Mouse (Mus musculus): ENCODE measurements around the gene Map3k7. TPM values are rescaled to one million over a fixed set of nuclear protein-coding genes. Genes with fewer than 3 reads are reported as not detected.

Gene Map3k7
- polyA plus RNA-seq (2015; fragmentation: Nextera tagmentation; extraction: Ambion mirVana), result 29.5 and 32.0 TPM in 2 replicates

- Histone ChIP-seq H3K27me3 (no peaks in the 10 kb centered on the region), H3K27ac (peak within 1 kb of the TSS; percentile 98), H3K36me3 (no peaks in the 10 kb centered on the region), H3K4me3 (replicated peaks) (peak within 1 kb of the TSS; percentile 83), H3K9me3 (no peaks in the 10 kb centered on the region), H3K4me1 (replicated peaks) (peaks cover 28% of the 10 kb centered on the region), H3K9ac (replicated peaks) (peak within 1 kb of the TSS; percentile 90), H3K4me2 (replicated peaks) (peak within 1 kb of the TSS; percentile 74)
- peak; percentile 95 for ATAC-seq
- WGBS, result under 1% methylated on average over 88 of the region's 88 CpGs
Observed at GRCm38 (mm10) chr4:31963354-31964193, at the start of gene Map3k7. Gene Map3k7 (plus strand): TSS chr4:31964097.

- H3K4me2 ChIP-seq (replicated peaks), result no peak overlapping the region
- H3K27ac ChIP-seq, result no peak overlapping the region
- H3K9ac ChIP-seq (replicated peaks), result no peak overlapping the region
- no peaks in the 10 kb centered on the region for H3K9me3 ChIP-seq
- no peaks in the 10 kb centered on the region for H3K36me3 ChIP-seq
- H3K4me3 ChIP-seq (replicated peaks), result no peak overlapping the region
- no peak for ATAC-seq
- no peaks in the 10 kb centered on the region for H3K4me1 ChIP-seq (replicated peaks)
- WGBS, result 70% methylated on average over 11 of the region's 11 CpGs
- H3K27me3 ChIP-seq, result peaks cover under 1% of the 10 kb centered on the region; the same call in 1 of the 2 replicates
Observed at GRCm38 (mm10) chr4:31915114-31915513, 48.8 kb upstream of the Map3k7 start.

DNA sequence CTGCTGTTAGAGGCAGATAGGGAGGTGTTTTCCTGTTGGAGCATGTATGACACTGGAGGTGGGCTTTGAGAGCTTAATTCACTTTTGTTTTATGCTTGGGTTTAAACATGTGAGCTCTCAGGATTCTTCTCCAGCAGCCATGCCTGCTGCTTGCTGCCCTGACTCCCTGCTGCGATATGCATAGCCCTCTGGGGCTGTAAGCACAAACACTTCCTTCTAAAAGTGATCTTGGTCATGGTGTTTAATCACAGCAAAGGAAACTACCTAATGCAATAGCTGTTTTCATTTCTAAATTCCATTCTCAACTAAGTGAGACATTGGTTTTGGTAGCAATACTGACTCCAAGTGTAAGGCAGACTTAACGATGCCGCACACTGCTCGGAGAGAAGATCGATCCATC lies 45.2 kb upstream of the Map3k7 start:
- no peak for ATAC-seq
- H3K4me3 ChIP-seq (replicated peaks), result no peak overlapping the region
- no peak overlapping the region for H3K9ac ChIP-seq (replicated peaks)
- no peak overlapping the region for H3K27ac ChIP-seq
- no peak overlapping the region for H3K4me2 ChIP-seq (replicated peaks)
- H3K27me3 ChIP-seq, result peaks cover 30% of the 10 kb centered on the region
- H3K9me3 ChIP-seq, result no peaks in the 10 kb centered on the region
- H3K4me1 ChIP-seq (replicated peaks), result no peaks in the 10 kb centered on the region
- H3K36me3 ChIP-seq, result no peaks in the 10 kb centered on the region
- 91% methylated on average over 5 of the region's 5 CpGs for WGBS

DNA sequence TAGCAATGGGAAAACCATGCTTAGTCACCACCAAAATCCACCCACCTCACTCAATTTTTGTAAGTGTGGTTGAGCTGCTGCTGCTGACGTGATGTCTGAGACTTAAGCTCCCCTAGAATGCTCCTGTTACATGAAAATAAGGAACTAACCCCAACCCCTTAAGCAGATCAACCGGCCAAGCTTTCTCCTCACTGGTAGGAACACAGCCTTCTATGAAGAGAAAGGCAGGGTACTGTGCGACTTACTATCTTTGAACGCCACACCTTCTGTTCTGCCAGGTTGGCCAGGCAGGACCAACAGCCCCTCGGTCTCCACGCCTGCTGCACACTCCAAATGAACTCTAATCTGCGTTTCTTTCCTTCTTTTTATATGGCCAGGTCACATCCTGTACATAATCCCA lies 41.7 kb upstream of the Map3k7 start:
- WGBS, result 25% methylated on average over 7 of the region's 7 CpGs

DNA sequence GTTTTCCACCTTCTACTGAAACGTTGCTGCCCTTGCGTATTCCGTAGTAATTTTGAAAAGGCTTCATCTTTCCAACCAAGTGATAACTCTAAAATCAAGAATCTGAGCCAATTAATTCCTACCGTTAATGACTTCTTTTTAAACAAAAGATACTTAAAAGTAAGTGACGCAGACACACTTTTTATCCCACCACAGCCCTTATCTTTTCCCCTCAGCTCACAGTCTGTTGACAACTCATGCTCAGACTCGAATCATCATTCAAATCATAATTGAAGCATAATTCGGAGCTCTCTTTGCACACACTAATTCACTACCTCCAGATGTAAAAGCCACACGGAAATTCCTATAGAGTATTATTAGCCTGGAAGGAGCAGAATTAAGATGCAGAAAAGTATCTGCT lies 40.5 kb upstream of the Map3k7 start:
- Histone ChIP-seq H3K9ac (replicated peaks) (no peak overlapping the region), H3K36me3 (no peaks in the 10 kb centered on the region), H3K4me3 (replicated peaks) (no peak overlapping the region), H3K4me1 (replicated peaks) (0 out of 2 replicates have a peak, but pooled peaks cover 4% of the 10 kb centered on the region), H3K9me3 (no peaks in the 10 kb centered on the region), H3K4me2 (replicated peaks) (no peak overlapping the region), H3K27me3 (peaks cover 65% of the 10 kb centered on the region), H3K27ac (no peak overlapping the region)
- WGBS, result 64% methylated on average over 8 of the region's 8 CpGs
- ATAC-seq, result no peak

More for the DNA sequence above, 41.7 kb upstream of the Map3k7 start:
- Histone ChIP-seq H3K9ac (replicated peaks) (no peak overlapping the region), H3K4me2 (replicated peaks) (no peak overlapping the region), H3K9me3 (no peaks in the 10 kb centered on the region), H3K4me3 (replicated peaks) (no peak overlapping the region), H3K27ac (no peak overlapping the region), H3K4me1 (replicated peaks) (0 out of 2 replicates have a peak, but pooled peaks cover 4% of the 10 kb centered on the region), H3K36me3 (no peaks in the 10 kb centered on the region), H3K27me3 (peaks cover 54% of the 10 kb centered on the region)
- ATAC-seq, result no peak

DNA sequence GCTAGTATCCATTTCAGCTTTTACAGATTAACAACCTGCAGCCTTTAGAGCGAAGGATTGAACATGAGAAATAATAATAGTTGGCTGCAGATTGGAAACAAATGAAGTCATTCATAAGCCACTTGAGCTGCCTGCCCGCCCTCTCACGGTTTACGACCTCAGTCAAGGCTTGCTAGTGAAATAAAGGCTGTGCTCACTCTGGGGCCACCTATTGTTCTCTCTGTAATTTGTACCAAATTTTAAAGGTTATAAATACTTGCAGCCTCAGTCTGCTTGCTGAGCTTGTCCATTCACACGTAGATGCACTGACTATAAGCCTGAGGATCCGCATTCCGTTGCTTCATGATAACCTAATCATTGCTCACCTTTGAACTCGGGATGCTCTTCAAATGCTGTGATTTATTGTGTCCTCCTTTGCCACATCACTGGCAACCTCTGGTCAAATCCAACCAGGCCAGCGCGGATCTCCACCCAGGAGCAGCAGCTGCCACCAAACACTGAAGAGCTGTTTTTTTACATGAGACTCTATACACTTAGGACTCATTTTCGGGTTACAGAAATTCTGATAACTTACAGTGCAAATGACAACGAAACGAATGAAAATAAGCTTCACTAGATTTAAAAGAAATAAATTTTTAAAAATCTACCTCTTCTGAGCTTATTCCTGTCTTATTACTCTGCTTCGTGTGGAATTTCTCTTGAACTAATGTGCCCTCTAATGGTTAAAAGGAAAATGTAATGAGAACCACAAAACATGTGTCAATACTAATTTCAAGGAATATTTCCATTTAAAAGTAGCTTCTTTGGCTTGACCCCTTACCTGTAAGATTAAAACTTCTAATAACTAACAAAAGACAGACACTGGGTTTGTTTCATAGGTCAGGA lies 39.4 kb upstream of the Map3k7 start:
- Histone ChIP-seq H3K27ac (no peak overlapping the region), H3K27me3 (peaks cover 72% of the 10 kb centered on the region), H3K4me3 (replicated peaks) (no peak overlapping the region), H3K4me1 (replicated peaks) (0 out of 2 replicates have a peak, but pooled peaks cover 4% of the 10 kb centered on the region), H3K9ac (replicated peaks) (no peak overlapping the region), H3K4me2 (replicated peaks) (peak overlapping the region; percentile 10; the same call in 1 of the 2 replicates), H3K9me3 (no peaks in the 10 kb centered on the region), H3K36me3 (no peaks in the 10 kb centered on the region)
- WGBS, result 33% methylated on average over 14 of the region's 14 CpGs
- no peak for ATAC-seq

DNA sequence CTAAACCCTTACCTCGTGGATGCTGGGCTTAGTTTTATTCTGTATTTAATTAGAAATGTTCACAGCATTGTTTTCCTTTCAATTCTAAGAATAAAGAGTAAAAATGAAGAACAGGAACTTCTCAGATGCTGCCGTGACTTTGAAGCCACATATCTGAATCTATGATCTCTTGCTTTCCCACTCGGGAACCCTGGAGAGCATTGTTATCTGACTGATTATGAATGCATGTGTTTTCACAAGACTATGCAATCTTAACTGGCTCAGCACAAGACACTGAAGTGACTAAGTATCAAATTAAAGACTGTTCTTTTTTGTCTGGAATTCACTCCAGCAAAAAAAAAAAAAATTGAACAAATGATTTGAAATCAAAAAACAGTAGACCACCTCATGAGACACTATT lies 30.7 kb upstream of the Map3k7 start:
- H3K4me1 ChIP-seq (replicated peaks), result peaks cover 17% of the 10 kb centered on the region
- peaks cover 63% of the 10 kb centered on the region for H3K27me3 ChIP-seq
- WGBS, result 43% methylated on average over 3 of the region's 3 CpGs
- no peak for ATAC-seq
- no peak overlapping the region for H3K4me3 ChIP-seq (replicated peaks)
- no peaks in the 10 kb centered on the region for H3K36me3 ChIP-seq
- no peak overlapping the region for H3K4me2 ChIP-seq (replicated peaks)
- H3K9me3 ChIP-seq, result no peaks in the 10 kb centered on the region
- H3K27ac ChIP-seq, result no peak overlapping the region
- no peak overlapping the region for H3K9ac ChIP-seq (replicated peaks)

GRCm38 (mm10) chr4:31935831-31936306 lies 28.0 kb upstream of the Map3k7 start:
- Histone ChIP-seq H3K4me1 (replicated peaks) (peaks cover 20% of the 10 kb centered on the region), H3K9me3 (no peaks in the 10 kb centered on the region), H3K9ac (replicated peaks) (no peak overlapping the region), H3K4me3 (replicated peaks) (no peak overlapping the region), H3K27me3 (peaks cover 60% of the 10 kb centered on the region), H3K36me3 (no peaks in the 10 kb centered on the region), H3K27ac (no peak overlapping the region), H3K4me2 (replicated peaks) (no peak overlapping the region)
- ATAC-seq, result no peak
- 71% methylated on average over 3 of the region's 3 CpGs for WGBS

DNA sequence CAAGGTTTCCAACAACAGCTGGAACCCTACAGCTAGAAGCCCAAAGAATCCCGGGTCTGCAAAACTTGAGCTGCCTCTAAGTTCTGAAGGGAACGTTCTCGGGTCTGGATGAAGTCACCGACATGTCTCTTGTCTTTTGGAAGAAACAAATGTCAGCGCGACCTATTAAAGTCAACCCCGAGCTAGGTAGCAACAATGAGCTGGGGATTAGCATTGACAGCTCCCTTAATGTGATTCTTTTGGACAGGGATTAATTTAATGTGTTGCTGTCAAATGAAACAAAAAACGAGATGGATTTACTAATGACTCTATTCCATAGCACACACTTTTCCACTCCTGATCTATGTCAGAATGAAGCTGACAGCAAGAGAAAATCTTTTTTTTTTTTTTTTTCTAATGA lies 27.5 kb upstream of the Map3k7 start:
- 1% methylated on average over 8 of the region's 8 CpGs for WGBS
- Histone ChIP-seq H3K27me3 (peaks cover 55% of the 10 kb centered on the region), H3K4me1 (replicated peaks) (peaks cover 20% of the 10 kb centered on the region), H3K9me3 (no peaks in the 10 kb centered on the region), H3K27ac (no peak overlapping the region), H3K4me2 (replicated peaks) (peak overlapping the region; percentile 88; the same call in 1 of the 2 replicates), H3K4me3 (replicated peaks) (no peak overlapping the region), H3K36me3 (no peaks in the 10 kb centered on the region), H3K9ac (replicated peaks) (no peak overlapping the region)
- ATAC-seq, result no peak

GRCm38 (mm10) chr4:31936911-31937375 lies 27.0 kb upstream of the Map3k7 start:
- no peak for ATAC-seq
- Histone ChIP-seq H3K9ac (replicated peaks) (peak overlapping the region; percentile 74), H3K27ac (no peak overlapping the region), H3K4me1 (replicated peaks) (peaks cover 20% of the 10 kb centered on the region), H3K4me2 (replicated peaks) (peak overlapping the region; percentile 88), H3K4me3 (replicated peaks) (peak overlapping the region; percentile 47), H3K27me3 (peaks cover 54% of the 10 kb centered on the region), H3K36me3 (no peaks in the 10 kb centered on the region), H3K9me3 (no peaks in the 10 kb centered on the region)
- 2% methylated on average over 15 of the region's 15 CpGs for WGBS

DNA sequence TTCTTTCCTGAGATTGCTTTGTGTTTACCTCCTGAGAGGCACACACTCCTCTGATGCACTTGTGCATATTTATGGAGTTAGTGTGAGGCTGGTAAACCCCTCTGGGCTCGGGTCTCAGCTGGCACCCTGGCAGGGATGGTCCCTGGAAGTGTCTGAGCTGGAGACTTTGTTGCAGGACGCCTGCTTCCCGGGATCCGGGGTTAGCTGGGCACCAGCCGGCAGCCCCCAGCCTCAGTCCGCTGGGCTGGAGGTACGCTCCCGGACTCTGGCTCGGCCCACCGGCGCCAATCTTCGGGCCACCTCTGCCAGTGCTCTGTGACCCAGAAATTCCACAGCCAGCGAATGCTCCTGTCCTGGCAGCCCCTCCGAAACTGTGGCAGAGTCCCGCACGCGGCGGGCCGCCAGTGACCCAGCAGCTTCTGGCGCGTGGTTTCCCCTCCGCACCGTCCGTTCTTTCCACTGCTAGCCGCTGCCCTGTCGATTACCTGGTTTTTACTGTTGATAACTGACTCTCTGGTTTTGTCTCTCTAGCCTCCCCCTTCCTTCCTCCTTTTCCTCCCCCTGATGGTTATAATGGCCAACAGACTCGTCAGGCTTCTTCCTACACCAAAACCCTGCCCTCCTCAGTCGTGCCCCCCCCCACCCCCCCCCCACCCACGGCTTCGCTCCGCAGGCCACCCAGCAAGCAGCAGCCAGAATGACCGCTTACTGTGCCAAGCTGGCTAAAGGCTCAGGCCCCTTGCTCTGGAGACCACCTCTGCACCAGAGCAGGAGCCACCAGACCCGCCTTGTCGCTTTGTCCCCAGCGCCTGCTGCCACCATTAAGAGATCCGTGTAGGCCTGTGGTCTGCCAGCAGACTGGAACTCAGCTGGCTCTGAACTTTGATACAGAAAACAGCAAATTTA lies 26.3 kb upstream of the Map3k7 start:
- Histone ChIP-seq H3K36me3 (no peaks in the 10 kb centered on the region), H3K9ac (replicated peaks) (peak overlapping the region; percentile 74), H3K4me2 (replicated peaks) (peak overlapping the region; percentile 88), H3K27me3 (peaks cover 50% of the 10 kb centered on the region), H3K4me1 (replicated peaks) (peaks cover 20% of the 10 kb centered on the region), H3K9me3 (no peaks in the 10 kb centered on the region), H3K4me3 (replicated peaks) (peak overlapping the region; percentile 47), H3K27ac (peak overlapping the region; percentile 59)
- under 1% methylated on average over 36 of the region's 36 CpGs for WGBS
- peak; percentile 86 for ATAC-seq

All from midbrain, embryonic 13.5 days (tissue).